Mouse (Mus musculus) liver, embryonic 15.5 days (tissue): ENCODE measurements at regions not wholly inside any gene's neighbourhood (a gene's known extent, or its start where the extent isn't known, plus 50 kb on each side); places are given as distances from the start of the nearest gene placed in this dataset.
"Not testable (repeated sequence)": the region's sequence is repeated elsewhere in the genome, so short reads cannot be mapped to it uniquely, and the experiment has no call there.

ENCODE experiments used
- ATAC-seq: fragments of 200-750 bp; cut with Nextera tagmentation; 2 replicates; pipeline ENCODE4 v1.8.0; 2017; ENCODE audit warnings: moderate number of reproducible peaks, mild to moderate bottlenecking, moderate library complexity; ENCODE audit not compliant: insufficient read depth
- H3K27ac ChIP-seq: fragments of 300-500 bp; sonication (generic); replicated peaks from 2 replicates; pipeline ENCODE4 v1.5.1; 2015; ENCODE audit warnings: mild to moderate bottlenecking, inconsistent platforms
- H3K27me3 ChIP-seq: fragments of 300-500 bp; sonication (generic); 2 replicates; pipeline ENCODE4 v1.6.1; 2015; ENCODE audit warnings: mild to moderate bottlenecking, inconsistent platforms
- H3K36me3 ChIP-seq: fragments of 300-500 bp; sonication (generic); replicated peaks from 2 replicates; pipeline ENCODE4 v1.6.1; 2015; ENCODE audit warnings: moderate library complexity, mild to moderate bottlenecking, inconsistent platforms
- H3K4me1 ChIP-seq: fragments of 300-500 bp; sonication (generic); replicated peaks from 2 replicates; pipeline ENCODE4 v1.6.1; 2015; ENCODE audit warnings: inconsistent platforms
- H3K4me2 ChIP-seq: fragments of 300-500 bp; sonication (generic); 2 replicates; pipeline ENCODE4 v1.6.1; 2015; ENCODE audit warnings: moderate library complexity, mild to moderate bottlenecking, inconsistent platforms
- H3K4me3 ChIP-seq: fragments of 300-500 bp; sonication (generic); replicated peaks from 2 replicates; pipeline ENCODE4 v1.5.1; 2015; ENCODE audit warnings: mild to moderate bottlenecking, inconsistent platforms
- H3K9ac ChIP-seq: fragments of 300-500 bp; sonication (generic); 2 replicates; pipeline ENCODE4 v1.6.1; 2015; ENCODE audit warnings: moderate library complexity, mild to moderate bottlenecking, inconsistent platforms
- H3K9me3 ChIP-seq: fragments of 300-500 bp; sonication (generic); replicated peaks from 2 replicates; pipeline ENCODE4 v1.6.1; 2016; ENCODE audit warnings: inconsistent platforms
- WGBS: fragments of 180-500 bp; shearing (Covaris S2); methylation state at CpG from one replicate; pipeline ENCODE4 v1.1.7; 2015; ENCODE audit warnings: mixed read lengths; ENCODE audit not compliant: insufficient replicate concordance; 5-methylcytosine and 5-hydroxymethylcytosine counted together

DNA sequence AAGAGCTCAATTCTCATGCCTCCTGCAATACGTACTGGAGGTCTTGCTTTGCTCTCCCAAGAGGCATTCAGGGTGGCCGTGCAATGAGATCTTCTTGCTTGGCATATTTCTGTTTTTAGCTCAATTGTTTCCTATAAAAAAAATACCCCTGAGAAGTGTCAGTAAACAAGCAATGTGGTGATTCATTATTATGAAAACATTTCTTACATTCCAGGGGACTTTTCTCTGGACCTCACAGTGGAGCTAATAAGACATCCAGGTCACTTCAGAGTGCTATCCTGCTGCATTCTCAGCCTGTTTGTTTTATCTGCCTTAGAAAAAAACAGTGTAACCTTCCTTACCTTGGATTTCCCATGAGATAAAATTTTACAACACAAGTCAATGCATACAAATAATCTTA, 532.0 kb downstream of the Dad1 start:
- 59% methylated on average over 2 of the region's 2 CpGs for WGBS
- not testable (repeated sequence) for H3K9me3 ChIP-seq

DNA sequence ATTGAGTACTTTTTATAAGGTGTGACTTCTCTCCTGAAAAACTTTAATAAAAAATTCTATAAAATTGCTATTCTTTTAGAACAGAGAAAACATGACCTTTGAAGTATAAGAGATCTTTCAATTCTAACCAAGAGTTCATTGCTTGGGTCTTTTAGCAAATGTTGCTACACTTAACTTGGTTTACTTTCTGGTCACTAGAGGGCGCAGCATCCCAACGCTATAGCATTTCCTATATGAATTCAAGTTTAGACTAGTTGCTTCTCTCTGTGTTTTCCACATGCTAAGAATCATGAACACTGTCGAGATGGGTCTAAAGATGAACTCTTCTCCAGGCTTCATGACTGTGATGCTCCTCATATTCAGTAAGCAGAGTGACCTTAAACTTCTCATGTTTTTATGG, 544.3 kb downstream of the Dad1 start:
- H3K36me3 ChIP-seq, H3K4me3 ChIP-seq, H3K9ac ChIP-seq, H3K4me1 ChIP-seq, H3K4me2 ChIP-seq, ATAC-seq, H3K27me3 ChIP-seq, H3K9me3 ChIP-seq, H3K27ac ChIP-seq: not testable (repeated sequence)
- 2% methylated on average over 3 of the region's 3 CpGs for WGBS

More for the DNA sequence above, 532.0 kb downstream of the Dad1 start:
- H3K9ac ChIP-seq, H3K36me3 ChIP-seq, H3K4me2 ChIP-seq, H3K27ac ChIP-seq, H3K4me1 ChIP-seq, H3K27me3 ChIP-seq, H3K4me3 ChIP-seq, ATAC-seq: not testable (repeated sequence)

DNA sequence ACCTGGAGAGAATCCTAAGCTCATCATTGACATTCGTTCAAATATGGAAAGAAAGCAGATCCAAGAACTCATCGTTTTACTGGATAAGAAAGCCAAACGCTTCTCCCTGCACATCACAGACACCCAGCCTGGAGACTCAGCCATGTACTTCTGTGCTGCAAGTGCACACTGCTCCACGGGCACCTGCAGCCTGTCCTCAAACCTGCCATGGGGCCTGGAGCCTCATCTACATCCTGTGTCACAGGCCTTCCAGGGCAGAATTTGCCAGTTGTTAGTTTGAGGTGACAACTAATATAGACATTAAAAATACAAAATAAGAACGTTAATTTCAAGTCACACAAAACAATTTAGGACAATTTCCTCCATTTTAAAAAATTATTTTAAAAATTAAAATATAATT, 549.6 kb downstream of the Dad1 start:
- H3K9me3 ChIP-seq, H3K4me1 ChIP-seq, H3K9ac ChIP-seq, H3K27ac ChIP-seq, H3K27me3 ChIP-seq, H3K4me2 ChIP-seq, H3K36me3 ChIP-seq, ATAC-seq, H3K4me3 ChIP-seq: not testable (repeated sequence)
- 49% methylated on average over 5 of the region's 5 CpGs for WGBS

DNA sequence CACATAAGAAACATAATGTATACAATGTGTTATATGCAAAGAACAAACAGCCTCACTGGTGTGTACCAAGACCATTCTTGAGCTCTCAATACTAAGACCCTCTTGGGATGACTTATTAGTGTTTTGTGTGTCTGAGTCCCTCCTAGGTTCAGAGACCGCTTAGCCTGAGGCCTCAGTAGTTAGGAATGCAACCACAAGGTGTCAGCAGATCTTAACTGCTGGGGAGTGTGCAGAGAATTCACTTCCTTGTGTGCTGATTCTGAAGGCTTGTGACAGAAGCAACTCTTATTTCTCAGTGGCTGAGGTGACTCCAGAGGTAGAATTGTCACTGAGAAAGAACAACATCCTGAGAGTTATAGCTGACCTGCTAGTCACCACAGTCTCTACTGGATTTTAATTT, 550.3 kb downstream of the Dad1 start:
- 15% methylated on average over 1 of the region's 1 CpGs for WGBS
- H3K4me2 ChIP-seq, H3K4me3 ChIP-seq, H3K36me3 ChIP-seq, H3K9me3 ChIP-seq, H3K4me1 ChIP-seq, H3K27me3 ChIP-seq, H3K9ac ChIP-seq, ATAC-seq, H3K27ac ChIP-seq: not testable (repeated sequence)

DNA sequence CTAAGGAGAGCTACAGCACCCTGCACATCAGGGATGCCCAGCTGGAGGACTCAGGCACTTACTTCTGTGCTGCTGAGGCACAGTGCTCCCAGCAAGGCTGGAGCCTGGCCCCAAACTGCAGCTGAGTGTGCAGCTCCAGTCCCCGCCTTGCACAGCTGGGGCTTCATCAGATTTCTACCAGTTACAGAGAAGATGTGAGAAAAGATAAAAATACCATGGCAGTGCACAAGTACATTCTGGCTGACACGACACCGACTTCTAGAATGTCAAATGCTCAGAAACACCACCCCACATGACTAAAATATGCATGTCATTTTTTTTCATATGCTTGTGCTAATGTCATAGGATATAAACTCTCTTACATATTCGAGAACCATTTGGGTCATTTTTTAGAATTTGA, 569.8 kb downstream of the Dad1 start:
- H3K9me3 ChIP-seq, H3K27ac ChIP-seq, H3K4me1 ChIP-seq, H3K4me2 ChIP-seq, ATAC-seq, H3K9ac ChIP-seq, H3K4me3 ChIP-seq, H3K27me3 ChIP-seq, H3K36me3 ChIP-seq: not testable (repeated sequence)
- WGBS: 35% methylated on average over 4 of the region's 4 CpGs

DNA sequence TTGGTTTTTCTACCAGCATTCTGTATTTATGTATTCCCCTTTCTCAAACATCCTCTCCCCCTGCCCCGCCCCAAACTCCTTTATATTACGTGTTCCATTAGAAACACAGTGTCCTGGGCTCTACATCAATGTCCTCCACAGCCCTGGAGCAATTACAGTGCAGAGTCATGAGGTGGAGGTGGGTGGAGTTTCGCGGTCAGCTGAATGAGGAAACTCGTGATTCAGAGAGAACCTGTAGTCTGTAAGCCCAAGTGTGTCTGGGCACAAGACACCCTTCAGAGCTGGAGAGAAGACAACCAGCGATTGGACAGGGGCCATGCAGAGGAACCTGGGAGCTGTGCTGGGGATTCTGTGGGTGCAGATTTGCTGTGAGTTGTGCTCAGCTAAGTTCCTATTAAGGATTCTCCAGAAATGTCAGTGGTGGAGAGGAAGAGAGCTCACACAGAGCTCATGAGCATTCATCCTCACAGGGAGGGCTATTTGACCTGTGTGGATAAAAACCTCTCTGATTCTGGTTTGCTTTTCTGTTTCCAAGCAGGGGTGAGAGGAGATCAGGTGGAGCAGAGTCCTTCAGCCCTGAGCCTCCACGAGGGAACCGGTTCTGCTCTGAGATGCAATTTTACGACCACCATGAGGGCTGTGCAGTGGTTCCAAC, 570.4 kb downstream of the Dad1 start:
- 46% methylated on average over 9 of the region's 9 CpGs for WGBS
- H3K36me3 ChIP-seq, H3K4me3 ChIP-seq, ATAC-seq, H3K9me3 ChIP-seq, H3K4me2 ChIP-seq, H3K4me1 ChIP-seq, H3K27ac ChIP-seq, H3K27me3 ChIP-seq, H3K9ac ChIP-seq: not testable (repeated sequence)

DNA sequence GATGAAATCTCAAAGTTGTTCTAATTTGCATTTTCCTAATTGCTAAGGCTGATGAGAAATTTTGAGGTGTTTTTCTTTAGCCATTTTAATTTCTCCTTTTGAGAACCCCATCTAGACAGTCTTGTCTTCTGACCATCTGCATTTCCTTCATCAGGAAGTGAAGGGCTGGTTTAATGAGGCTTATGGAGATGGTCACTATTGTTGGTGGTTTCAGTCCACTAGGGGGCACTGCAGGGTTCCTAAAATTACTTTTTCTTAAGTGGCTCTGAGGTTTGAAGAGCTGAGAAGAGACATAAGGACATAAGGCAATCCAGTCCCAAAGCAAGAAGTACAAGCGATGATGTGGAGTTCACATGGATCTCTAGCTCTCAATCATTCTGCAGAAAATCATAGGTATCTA, 571.2 kb downstream of the Dad1 start:
- not testable (repeated sequence) for H3K27me3 ChIP-seq, H3K4me2 ChIP-seq, H3K9ac ChIP-seq, H3K27ac ChIP-seq, ATAC-seq, H3K9me3 ChIP-seq, H3K4me3 ChIP-seq, H3K4me1 ChIP-seq, H3K36me3 ChIP-seq
- WGBS: 60% methylated on average over 1 of the region's 1 CpGs

DNA sequence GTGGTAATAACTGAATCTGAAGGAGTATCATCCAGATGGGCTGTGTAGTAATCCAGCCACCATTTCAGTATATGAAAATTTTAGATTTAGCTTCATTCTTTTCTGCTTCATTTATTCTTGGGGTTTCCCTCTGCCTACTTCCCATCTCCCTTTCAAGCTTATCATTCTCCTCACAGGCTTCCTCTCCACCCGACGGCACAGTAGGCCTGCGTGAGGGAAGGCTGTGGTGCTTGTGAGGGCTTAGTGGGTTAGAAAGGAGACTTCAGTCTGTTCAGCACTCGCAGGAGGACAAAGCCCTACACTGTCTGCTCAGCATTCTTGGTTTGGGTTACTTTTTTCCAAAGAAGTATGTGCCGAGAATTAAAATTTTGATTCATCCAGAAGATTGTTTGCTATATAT, 572.6 kb downstream of the Dad1 start:
- not testable (repeated sequence) for H3K27ac ChIP-seq, ATAC-seq, H3K4me1 ChIP-seq, H3K4me2 ChIP-seq, H3K27me3 ChIP-seq, H3K36me3 ChIP-seq, H3K4me3 ChIP-seq, H3K9me3 ChIP-seq, H3K9ac ChIP-seq
- 23% methylated on average over 5 of the region's 5 CpGs for WGBS

DNA sequence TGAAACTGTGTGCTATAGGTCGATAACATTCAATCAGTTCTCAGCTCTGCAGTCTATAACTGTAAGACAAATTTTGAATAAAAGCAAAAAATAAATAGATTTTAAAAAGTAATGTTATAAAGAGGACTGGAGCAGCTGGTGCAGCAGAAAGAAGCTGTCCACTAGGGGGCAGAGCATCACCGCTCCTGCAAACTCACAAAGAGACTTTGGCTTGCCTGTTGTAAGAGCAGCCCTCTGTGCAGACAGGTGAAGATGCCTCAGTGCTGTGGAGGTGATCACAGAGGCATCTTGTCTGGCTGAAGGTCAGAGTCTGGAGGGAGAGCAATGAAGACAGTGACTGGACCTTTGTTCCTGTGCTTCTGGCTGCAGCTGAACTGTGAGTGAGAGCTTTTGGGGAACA, 588.2 kb downstream of the Dad1 start:
- H3K4me3 ChIP-seq, H3K9me3 ChIP-seq, H3K4me2 ChIP-seq, H3K9ac ChIP-seq, H3K27me3 ChIP-seq, H3K27ac ChIP-seq, H3K36me3 ChIP-seq, H3K4me1 ChIP-seq, ATAC-seq: not testable (repeated sequence)
- 9% methylated on average over 2 of the region's 2 CpGs for WGBS

DNA sequence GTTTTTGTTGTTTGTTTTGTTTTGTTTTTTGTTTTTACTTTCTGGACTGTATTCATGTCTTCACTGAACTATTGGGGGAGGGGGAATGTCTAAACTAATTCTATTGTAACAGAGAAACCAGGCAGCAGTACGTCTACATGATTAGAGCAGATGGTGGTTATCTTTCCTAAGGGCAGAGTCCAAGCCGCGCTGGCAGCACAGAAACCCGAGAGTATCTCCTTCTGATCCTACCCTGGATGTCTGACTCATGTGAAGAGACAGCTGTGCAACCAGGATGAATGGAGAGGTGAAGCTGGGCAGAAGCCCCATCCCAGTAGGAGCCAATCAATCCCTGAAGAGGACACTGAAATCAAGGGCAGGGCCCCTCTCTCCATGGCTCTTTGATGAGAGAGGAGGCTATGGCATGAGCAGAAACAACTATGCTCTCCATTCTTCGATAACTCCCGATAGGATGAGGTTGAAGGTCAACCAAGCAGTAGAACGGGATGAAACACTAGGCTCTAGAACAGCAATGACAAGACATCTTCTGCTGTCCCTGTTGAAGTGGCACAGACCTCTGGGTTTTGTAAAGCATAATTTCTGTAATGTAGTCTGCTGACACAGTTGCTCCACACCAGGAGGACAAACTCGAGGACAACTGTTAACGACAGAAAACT, 591.1 kb downstream of the Dad1 start:
- H3K4me2 ChIP-seq, H3K4me3 ChIP-seq, H3K27me3 ChIP-seq, ATAC-seq, H3K36me3 ChIP-seq, H3K27ac ChIP-seq, H3K4me1 ChIP-seq, H3K9me3 ChIP-seq, H3K9ac ChIP-seq: not testable (repeated sequence)
- 39% methylated on average over 9 of the region's 9 CpGs for WGBS

DNA sequence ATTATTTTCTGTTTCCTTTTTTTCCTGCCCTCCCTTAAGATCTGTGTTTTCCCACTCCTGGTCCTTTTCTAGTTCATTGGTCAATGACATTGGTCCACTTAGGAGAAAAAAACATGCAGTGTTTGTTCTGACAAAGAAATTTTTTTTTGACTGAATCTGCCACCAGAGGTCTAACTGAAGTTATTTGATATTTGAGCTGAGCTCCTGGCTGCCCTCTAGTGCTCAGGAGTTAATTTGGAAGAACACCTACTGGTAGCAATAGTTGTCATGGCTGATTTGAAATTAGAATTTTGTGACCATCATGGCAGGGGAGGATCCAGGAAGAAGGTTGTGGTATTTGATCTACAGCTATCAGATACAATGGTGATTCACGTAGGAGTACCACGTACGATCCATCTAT, 599.2 kb downstream of the Dad1 start:
- not testable (repeated sequence) for H3K4me1 ChIP-seq, H3K4me3 ChIP-seq, ATAC-seq, H3K9ac ChIP-seq, H3K27me3 ChIP-seq, H3K4me2 ChIP-seq, H3K36me3 ChIP-seq, H3K9me3 ChIP-seq, H3K27ac ChIP-seq
- 60% methylated on average over 3 of the region's 3 CpGs for WGBS

DNA sequence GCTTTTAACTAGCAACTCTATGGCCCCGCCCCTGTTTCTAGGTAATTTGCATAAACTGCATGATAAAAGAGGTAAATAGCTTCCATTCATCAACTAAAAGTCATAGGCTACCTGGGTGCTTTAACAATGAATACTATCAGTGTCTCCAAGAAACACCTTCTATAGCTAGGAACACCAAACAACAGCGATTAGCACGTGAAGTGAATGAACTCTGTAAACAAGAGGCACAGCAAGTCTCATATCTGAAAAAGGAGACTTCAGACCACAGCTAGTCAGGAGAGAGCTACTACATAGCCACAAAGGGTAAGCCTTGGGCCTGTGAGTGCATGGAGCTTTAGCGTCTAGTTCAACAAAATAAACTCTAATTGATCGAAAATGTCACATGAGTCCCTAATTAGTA, 602.8 kb downstream of the Dad1 start:
- H3K4me3 ChIP-seq, H3K4me2 ChIP-seq, H3K9ac ChIP-seq, H3K27ac ChIP-seq, H3K36me3 ChIP-seq, H3K27me3 ChIP-seq, H3K4me1 ChIP-seq, H3K9me3 ChIP-seq, ATAC-seq: not testable (repeated sequence)
- 48% methylated on average over 5 of the region's 5 CpGs for WGBS
